Mouse (Mus musculus): ENCODE results near the gene Babam2.

- no peak for TF ChIP-seq CTCF (IDR thresholded peaks at IDR 0.05; ENCODE audit: low read depth)
- TF ChIP-seq EP300 (IDR thresholded peaks at IDR 0.05; ENCODE audit: low read depth): no peak
Measured at GRCm38 (mm10) chr5:31781624-31782023, 84.1 kb downstream of the Babam2 start.
